Mouse (Mus musculus): ENCODE data around the gene Cyp27a1. TPM values are rescaled to one million over a fixed set of nuclear protein-coding genes. Genes with fewer than 3 reads are reported as not detected.

Cyp27a1 gene
- polyA plus RNA-seq, 1 experiment from 2014 or later, result 16.3 TPM

DNA sequence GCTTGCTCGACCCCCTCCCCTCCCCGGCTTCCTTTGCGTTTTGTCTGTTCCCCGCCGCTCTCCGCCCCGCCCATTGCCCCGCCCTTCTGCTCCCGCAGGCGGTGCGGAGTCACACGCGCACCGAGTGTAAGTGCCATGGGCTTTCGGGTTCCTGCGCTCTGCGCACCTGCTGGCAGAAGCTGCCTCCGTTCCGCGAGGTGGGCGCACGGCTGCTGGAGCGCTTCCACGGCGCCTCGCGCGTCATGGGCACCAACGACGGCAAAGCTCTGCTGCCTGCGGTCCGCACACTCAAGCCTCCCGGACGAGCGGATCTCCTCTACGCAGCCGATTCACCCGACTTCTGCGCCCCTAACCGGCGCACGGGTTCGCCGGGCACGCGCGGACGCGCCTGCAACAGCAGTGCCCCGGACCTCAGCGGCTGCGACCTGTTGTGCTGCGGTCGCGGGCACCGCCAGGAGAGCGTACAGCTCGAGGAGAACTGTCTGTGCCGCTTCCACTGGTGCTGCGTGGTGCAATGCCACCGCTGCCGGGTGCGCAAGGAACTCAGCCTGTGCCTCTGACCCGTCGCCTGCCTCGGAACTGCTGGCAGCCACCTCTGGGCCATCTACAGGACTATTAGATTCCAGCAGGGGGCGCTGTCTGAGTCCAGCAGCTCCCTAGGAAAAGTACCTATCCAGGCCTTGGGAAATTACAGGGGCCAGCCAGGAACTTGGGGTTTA is 70.8 kb downstream of the Cyp27a1 start:
- Histone ChIP-seq H3K9ac (ENCODE audit: low read length) (peak overlapping the region; percentile 44), H3K9me3 (ENCODE audit: control insufficient read depth, low read length) (peaks cover 4% of the 10 kb centered on the region; the same call in 1 of the 2 replicates), H3K4me2 (ENCODE audit: low read length) (peak overlapping the region; percentile 91), H3K27ac (replicated peaks in 1 of 2; ENCODE audit: control insufficient read depth in 1 of 2, insufficient read depth in 1 of 2, low read depth in 2 of 2, low read length in 2 of 2) (no peak overlapping the region), H3K27me3 (ENCODE audit: control insufficient read depth, insufficient read depth, low read length) (peaks cover 91% of the 10 kb centered on the region), H3K36me3 (ENCODE audit: control insufficient read depth, insufficient read depth, low read length) (no peaks in the 10 kb centered on the region), H3K4me1 (ENCODE audit: control insufficient read depth in 2 of 2, insufficient read depth in 2 of 2, low read length in 2 of 2) (peaks cover 7 to 19% of the 10 kb centered on the region in 2 experiments), H3K4me3 (ENCODE audit: control insufficient read depth in 1 of 2, insufficient read depth in 1 of 2, low read depth in 1 of 2, low read length in 2 of 2) (peak overlapping the region; percentile 40 to 49)
- WGBS, result under 1% methylated on average over 66 of the region's 67 CpGs
- no peak for ATAC-seq (ENCODE audit: insufficient number of reproducible peaks, insufficient read depth, low FRiP score, low read depth)

Other genes with a start within 250 kb of the Cyp27a1 start
- gene Cnot9, start 207.5 kb upstream of the Cyp27a1 start, polyA plus RNA-seq (2014; fragmentation: Nextera tagmentation; extraction: Ambion mirVana), result 29.9 and 32.6 TPM in 2 replicates
- gene Plcd4, start 170.7 kb upstream of the Cyp27a1 start, polyA plus RNA-seq (2014; fragmentation: Nextera tagmentation; extraction: Ambion mirVana), result 0.68 and 0.88 TPM in 2 replicates
- 21.0 and 22.1 TPM in 2 replicates for gene Usp37, start 169.3 kb upstream of the Cyp27a1 start, polyA plus RNA-seq (2014; fragmentation: Nextera tagmentation; extraction: Ambion mirVana)
- gene Zfp142, start 125.3 kb upstream of the Cyp27a1 start, polyA plus RNA-seq (2014; fragmentation: Nextera tagmentation; extraction: Ambion mirVana), result 6.5 and 7.3 TPM in 2 replicates
- gene Bcs1l, start 125.3 kb upstream of the Cyp27a1 start, polyA plus RNA-seq (2014; fragmentation: Nextera tagmentation; extraction: Ambion mirVana), result 24.1 and 27.1 TPM in 2 replicates
- 5.1 TPM in 2 replicates for gene Rnf25, start 112.2 kb upstream of the Cyp27a1 start, polyA plus RNA-seq (2014; fragmentation: Nextera tagmentation; extraction: Ambion mirVana)
- gene Stk36, start 112.1 kb upstream of the Cyp27a1 start, polyA plus RNA-seq (2014; fragmentation: Nextera tagmentation; extraction: Ambion mirVana), result 2.5 and 2.8 TPM in 2 replicates
- 12.3 and 13.2 TPM in 2 replicates for gene Ttll4, start 51.8 kb upstream of the Cyp27a1 start, polyA plus RNA-seq (2014; fragmentation: Nextera tagmentation; extraction: Ambion mirVana)
- 4.9 and 6.1 TPM in 2 replicates for gene Prkag3, start 35.6 kb downstream of the Cyp27a1 start, polyA plus RNA-seq (2014; fragmentation: Nextera tagmentation; extraction: Ambion mirVana)
- 0.36 TPM in 1 of 2 replicates, not detected in the other for gene Wnt6, start 58.3 kb downstream of the Cyp27a1 start, polyA plus RNA-seq (2014; fragmentation: Nextera tagmentation; extraction: Ambion mirVana)
- gene Wnt10a, start 77.9 kb downstream of the Cyp27a1 start, polyA plus RNA-seq (2014; fragmentation: Nextera tagmentation; extraction: Ambion mirVana), result not detected in 2 replicates
- gene Cdk5r2, start 141.4 kb downstream of the Cyp27a1 start, polyA plus RNA-seq (2014; fragmentation: Nextera tagmentation; extraction: Ambion mirVana), result 0.11 TPM in 1 of 2 replicates, not detected in the other
- gene Fev, start 171.8 kb downstream of the Cyp27a1 start, polyA plus RNA-seq (2014; fragmentation: Nextera tagmentation; extraction: Ambion mirVana), result 1.3 and 1.9 TPM in 2 replicates
- gene Cryba2, start 179.6 kb downstream of the Cyp27a1 start, polyA plus RNA-seq (2014; fragmentation: Nextera tagmentation; extraction: Ambion mirVana), result not detected in 2 replicates
- gene Cfap65, start 222.0 kb downstream of the Cyp27a1 start, polyA plus RNA-seq (2014; fragmentation: Nextera tagmentation; extraction: Ambion mirVana), result not detected in 2 replicates
- 0.14 TPM in 1 of 2 replicates, not detected in the other for gene Ihh, start 238.1 kb downstream of the Cyp27a1 start, polyA plus RNA-seq (2014; fragmentation: Nextera tagmentation; extraction: Ambion mirVana)